Comparison of ENCODE assay signal across 14 mouse cellular contexts in the genomic region with DNA sequence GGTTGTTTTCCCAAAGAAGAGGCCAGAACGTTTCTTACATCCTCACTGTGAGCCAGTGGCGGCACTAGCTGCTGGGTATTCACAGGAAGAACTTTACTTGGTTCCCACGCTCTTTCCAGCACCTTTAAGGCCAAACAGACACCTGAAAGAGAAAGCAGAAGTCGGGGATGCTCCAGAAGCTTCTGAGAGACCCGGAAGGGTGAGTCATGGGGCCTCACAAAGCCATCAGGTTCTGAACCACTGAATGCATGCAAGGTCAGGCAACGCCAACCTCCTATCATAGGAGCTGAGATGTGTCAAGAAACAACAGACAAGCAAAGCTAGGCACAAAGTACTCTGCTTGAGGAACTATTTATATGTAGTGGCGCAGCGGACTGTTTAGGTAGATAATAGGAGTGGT.
"Had no signal": no experiment of that assay in that cellular context is flagged by ENCODE, and none has a peak within 500 bp of the region (broad histone marks: within the 10 kb centered on the region; RNA-seq: fewer than 3 reads in every experiment).

No protein-coding gene starts in this region.

- H3K27ac ChIP-seq: kidney, postnatal 0 days; layer of hippocampus, adult 2 months; limb, embryonic 13.5 days; lung, embryonic 15.5 days; macrophage; midbrain, embryonic 15.5 days; neural tube, embryonic 12.5 days had no signal

- H3K27me3 ChIP-seq: lung, embryonic 15.5 days; megakaryocyte, embryonic 14.5 days; midbrain, embryonic 15.5 days; neural tube, embryonic 12.5 days had no signal

- H3K9ac ChIP-seq: limb, embryonic 13.5 days; lung, embryonic 15.5 days; midbrain, embryonic 15.5 days; neural tube, embryonic 12.5 days had no signal

- DNase-seq: kidney, adult 8-10 months; kidney, postnatal 36 days; left cerebral cortex, postnatal 4 days; lung, postnatal 14 days had no signal

- H3K4me3 ChIP-seq: layer of hippocampus, adult 2 months; limb, embryonic 13.5 days; lung, embryonic 15.5 days; megakaryocyte, embryonic 14.5 days; midbrain, embryonic 15.5 days; neural tube, embryonic 12.5 days had no signal

- ATAC-seq: intestine, postnatal 0 days; midbrain, embryonic 15.5 days had no signal

- H3K4me2 ChIP-seq: limb, embryonic 13.5 days; lung, embryonic 15.5 days; midbrain, embryonic 11.5 days; midbrain, embryonic 15.5 days; neural tube, embryonic 12.5 days had no signal

- H3K9me3 ChIP-seq: limb, embryonic 13.5 days; lung, embryonic 15.5 days; midbrain, embryonic 15.5 days; neural tube, embryonic 12.5 days had no signal

- H3K4me1 ChIP-seq: neural tube, embryonic 12.5 days had no signal

- H3K36me3 ChIP-seq: limb, embryonic 13.5 days; lung, embryonic 15.5 days; midbrain, embryonic 15.5 days; neural tube, embryonic 12.5 days had no signal
